Mouse (Mus musculus) lung, postnatal 4 days (tissue): ENCODE measurements at regions not wholly inside any gene's neighbourhood (a gene's known extent, or its start where the extent isn't known, plus 50 kb on each side); places are given as distances from the start of the nearest gene placed in this dataset.

ENCODE experiments used
- DNase-seq, 2 experiments: peaks; one replicate each; pipeline ENCODE4 v3.0.0; 2021

DNA sequence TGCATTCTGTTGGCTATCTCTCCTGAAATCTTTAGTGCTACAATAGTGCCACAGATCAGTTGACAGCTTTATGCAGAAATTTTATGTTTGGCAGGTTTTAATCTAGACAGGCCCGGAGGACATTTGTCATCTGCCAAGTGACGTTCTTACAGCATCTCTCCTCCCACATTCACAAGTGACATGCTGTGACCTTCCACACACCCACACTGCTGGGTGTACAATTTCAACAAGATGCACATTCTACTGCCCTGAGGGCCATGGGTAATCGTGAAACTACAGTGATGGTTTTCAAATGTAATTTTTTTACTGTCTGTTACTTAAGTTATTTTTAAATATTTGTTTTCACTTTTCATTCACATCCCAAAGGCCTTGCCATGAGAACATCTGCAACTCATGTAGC is 639.2 kb upstream of the Gm11114 start:
- no peak for DNase-seq

DNA sequence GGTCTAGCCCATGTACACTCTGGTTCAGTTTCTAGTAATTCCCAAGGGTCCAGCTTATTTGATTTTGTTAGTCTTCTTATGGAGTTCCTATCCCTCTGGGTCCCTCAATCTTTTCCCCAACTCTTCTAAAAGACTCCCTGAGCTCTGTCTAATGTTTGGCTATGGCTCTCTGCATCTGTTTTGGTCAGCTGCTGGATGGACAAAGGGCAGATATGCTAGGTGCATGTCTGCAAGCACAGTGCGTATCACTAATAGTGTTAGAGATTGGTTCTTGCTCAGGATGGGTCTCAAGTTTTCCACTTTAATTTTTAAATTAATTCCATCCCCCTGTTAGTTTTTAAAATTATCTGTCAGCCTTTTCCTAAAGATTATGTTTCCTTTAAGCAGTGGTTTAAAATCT is 634.2 kb upstream of the Gm11114 start:
- no peak for DNase-seq

DNA sequence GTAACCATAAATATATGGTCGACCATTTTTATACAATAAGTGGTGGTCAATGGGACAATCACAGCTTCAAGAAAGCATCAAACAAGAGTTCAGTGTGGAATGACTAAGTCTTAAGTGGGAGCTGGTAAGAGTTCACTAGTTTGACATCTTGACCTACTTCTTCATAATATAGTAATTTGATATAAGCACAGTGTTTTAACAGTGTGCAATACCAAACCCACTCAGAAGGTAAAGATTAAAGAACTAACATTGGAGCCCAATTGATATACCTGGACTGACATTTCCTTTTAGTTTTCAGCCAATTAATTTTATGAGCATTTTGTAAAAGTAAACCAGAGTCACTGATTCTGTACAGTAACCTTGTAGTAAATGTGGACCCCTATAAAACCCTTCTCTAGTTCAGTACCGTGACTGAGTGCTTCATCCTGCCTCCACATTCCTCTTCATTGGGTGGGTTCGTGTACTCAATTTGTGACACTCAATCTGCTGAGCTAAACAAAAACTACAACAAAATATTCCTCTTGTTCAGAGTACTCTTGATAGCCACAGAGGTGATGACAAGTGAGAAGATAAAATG is 593.9 kb upstream of the Gm11114 start:
- no peak for DNase-seq

DNA sequence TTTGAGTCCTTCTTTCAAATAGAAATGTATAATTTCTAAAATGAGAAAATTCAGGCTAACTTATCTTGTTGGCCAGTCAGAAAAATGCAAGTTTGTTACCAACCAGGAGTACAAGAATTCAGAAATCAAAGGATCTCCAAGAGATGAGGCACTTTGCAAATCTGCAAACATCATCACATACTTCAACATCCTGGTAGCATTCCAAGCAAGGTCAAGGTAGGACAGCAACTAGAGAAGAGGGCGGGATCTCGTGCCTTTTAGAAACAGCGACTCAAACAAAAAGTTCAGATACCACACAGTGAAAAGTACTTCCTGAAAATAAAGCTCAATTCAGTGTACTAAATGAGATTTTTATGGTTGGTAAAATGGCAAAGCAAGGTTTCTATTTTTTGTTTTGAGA is 593.2 kb upstream of the Gm11114 start:
- no peak for DNase-seq

DNA sequence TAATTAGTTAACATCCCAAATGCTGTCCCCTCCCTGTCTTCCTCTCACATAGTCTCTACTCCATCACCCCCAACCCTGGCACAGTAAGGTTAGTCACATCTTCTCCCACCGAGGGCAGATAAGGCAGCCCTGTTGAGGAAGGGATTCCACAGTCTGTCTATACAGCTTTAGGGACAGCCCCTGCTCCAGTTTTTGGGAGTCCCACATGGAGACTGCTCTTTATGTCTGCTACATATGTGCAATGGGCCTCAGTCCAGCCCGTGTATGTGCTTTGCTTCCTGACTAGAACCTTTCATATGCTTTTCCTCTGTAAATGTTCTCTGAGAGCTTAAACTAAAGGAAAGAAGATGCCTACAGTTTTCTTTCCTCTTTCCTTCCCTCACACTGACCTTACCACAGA is 592.1 kb upstream of the Gm11114 start:
- no peak for DNase-seq

DNA sequence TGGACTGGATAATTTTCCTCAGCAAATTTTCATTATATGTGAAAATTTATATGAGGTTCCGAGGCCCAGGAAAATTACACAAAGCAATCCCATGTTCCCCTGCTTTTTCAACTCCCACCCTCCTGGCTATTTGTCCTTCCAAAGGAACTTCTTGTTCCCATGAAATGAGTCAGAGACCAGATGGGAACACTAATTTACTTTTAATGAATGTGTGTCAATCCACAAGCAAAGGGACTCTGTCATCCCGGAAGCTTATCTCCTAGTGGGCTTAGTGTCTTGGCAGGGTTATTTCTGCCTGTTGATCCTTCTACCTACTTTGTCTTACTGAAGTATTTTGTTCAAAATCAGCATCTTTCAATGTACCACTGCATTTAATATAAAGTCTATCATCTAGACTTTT is 573.3 kb upstream of the Gm11114 start:
- no peak for DNase-seq

DNA sequence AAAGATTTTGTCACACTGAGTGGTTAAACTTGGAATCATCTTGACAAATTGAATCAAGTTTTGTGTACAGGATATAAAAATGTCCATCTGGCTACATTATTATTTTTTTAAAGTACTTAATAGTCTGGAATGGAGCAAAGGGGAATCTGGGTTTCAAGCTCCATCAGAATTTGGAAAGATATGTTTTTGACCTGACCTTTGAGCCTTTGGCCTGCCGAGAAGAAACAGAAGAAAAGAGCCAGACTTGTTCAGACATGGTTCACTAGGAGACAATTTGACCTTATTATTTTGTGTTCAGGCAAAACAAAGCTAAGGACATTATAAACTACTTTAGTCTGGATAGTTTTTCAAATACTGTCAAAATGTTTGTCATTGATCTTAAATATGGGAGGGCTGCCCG is 572.2 kb upstream of the Gm11114 start:
- no peak for DNase-seq

DNA sequence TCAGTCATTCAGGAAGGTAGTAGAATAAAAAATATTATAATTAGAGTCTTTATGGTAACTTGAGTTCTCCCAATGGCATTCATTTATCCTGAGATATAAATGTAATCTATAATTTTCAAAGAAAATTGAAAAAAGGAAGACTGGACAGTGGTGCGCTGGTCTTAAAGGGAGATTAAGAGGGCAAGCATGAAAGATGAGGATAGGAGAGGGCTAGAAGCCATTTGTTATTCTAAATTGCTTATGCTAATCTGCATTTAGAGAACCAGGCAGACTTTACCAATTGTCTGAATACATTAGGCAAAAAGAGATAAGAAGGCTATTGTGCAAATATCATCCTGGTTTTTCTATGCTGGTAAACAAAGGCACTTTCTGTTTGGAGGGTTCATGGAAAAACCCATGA is 558.2 kb upstream of the Gm11114 start:
- no peak for DNase-seq

DNA sequence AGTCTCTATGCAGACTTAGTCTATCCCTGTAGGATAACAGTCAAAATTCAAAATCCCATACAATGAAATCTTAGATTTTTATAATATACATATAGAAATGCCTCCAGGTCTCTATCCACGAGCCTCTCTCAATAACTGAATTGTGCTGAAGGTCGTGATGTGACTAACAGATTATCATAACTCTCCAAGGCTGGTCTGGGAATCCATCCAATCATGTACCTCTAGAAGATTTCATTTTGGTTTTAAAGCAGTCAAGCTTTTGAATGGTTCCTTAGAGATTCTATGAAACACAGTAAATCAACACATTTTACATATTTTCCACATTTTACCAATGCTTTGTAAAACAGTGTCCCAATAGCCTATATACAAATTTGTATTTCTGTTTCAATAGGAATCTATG is 557.7 kb upstream of the Gm11114 start:
- no peak for DNase-seq

DNA sequence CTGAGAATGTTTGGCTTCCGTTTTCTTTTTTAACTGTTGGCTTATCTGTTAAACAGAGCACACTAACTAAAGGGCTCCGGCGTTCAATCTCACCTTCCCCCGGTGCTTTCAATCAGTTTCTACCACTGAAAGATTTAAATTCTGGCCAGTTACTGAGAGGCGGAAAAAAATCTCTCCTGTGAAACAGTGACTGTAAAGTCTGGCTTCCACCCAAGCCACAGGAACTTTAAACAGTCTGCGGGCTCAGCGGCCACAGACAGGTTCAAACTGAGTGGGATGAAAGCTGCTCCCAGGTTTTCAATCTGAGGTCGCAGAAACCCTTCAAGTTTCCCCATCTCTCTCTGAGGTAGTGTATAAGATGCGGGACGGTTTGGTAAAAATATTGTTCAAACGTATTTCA is 538.2 kb upstream of the Gm11114 start:
- DNase-seq = no peak

DNA sequence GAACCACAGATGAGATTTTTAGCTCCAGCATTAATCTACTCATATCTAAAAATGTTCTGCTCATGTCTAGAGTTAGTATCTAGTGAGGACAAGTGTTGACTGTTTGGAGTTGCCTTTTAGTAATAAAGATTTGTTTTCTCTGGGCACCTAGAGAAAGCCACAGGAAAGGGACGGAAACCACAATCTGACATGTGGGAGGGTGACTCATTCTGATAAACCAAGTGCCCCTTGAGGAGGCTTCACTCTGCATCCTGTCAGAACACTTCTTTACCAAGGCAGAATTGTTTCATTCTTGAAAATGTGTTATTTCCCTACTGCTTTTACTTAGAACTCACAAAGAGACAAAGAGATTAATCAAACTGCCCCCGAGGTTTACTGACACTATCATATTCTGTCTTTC is 537.4 kb upstream of the Gm11114 start:
- DNase-seq = no peak

DNA sequence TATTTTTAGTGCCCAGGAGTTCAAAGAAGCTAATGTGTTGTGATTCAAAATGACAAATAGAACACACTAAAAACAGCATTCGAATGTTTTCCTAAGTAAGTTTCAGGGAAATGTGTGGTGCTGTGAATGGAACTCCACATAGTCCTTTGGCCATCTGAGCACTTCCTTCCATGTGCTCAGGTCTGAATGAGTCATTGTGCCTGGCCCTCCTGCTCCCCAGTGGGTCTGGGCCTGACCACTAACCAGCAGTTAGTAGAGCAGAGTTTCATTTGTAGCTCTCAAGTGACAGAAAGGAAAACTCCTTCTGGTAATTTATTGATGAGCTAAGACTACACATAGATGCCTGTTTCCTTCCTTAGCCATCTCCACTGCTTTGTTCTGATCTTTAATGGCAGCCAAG is 533.4 kb upstream of the Gm11114 start:
- DNase-seq = no peak

DNA sequence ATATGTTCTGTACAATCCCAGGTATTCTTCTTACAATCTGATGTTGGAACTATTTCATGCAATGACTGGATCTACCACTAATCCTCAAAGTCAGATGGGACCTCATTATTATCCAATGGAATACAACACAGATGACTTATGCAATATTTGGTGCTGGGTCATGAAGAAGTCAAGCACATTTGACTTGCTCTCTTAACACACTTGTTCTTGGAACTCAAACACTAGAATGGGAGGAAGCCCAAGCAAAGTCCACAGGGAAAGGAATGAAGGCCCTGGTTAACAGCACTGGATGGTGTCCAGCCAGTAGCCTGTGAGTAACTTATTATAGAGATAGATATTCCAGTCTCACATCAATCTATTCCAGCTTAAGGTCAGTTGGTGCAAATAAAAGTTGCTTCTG is 486.8 kb upstream of the Gm11114 start:
- DNase-seq = peak; percentile 22 to 26

DNA sequence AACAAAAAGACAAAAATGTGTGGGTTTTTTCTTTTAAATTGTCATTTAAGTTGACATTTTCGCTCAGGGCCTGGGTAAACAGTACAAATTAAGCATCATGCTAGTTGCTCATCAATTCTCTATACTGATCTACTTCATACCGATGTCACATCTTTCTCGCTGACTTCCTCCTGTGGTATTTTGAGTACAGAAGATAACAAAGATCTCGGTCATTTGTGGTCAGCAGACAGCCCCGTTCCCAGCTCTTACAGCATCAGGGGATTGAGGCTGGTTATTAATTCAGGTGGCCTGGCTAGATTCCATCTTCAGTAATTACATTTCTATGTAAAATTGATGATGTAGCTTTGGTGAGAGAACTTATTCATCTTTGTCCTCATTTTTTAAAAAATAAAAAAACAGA is 483.6 kb upstream of the Gm11114 start:
- DNase-seq = no peak

DNA sequence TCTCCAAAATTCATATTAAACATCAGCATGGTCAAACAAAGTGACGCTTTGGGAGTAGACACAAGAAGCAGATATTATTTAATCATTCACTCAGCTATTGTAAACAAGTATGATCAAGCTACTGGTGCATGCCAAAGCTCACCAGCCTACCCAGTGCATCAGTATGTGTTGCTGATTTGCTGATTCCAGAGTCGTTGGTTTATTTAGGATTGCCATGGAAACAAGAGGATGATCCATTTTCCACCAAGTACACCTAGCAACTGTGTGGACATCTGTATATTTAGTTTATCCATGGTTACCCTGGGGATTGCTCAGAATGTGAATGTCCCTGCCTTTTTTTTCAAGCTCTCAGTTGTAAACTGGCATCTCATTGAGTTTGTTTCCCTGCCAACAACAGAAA is 481.9 kb upstream of the Gm11114 start:
- no peak for DNase-seq

DNA sequence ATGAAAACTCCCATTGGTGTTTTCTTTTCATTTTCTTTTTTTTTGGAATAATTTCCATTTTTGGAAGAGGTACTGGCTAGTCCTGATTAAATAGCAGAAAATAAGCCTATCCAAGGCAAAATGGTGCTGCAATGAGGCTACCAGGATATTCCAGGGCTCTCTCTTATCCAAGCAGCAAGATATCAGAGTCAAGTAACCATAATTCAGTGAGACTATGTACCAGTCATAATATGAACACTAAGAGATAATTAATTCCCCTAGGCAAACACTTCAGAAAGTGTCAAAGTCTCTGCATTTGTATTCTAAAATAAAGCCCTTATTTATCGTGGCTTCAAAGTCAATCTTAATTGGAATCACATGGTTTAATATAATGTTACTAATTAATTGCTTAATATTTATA is 475.1 kb upstream of the Gm11114 start:
- no peak for DNase-seq

DNA sequence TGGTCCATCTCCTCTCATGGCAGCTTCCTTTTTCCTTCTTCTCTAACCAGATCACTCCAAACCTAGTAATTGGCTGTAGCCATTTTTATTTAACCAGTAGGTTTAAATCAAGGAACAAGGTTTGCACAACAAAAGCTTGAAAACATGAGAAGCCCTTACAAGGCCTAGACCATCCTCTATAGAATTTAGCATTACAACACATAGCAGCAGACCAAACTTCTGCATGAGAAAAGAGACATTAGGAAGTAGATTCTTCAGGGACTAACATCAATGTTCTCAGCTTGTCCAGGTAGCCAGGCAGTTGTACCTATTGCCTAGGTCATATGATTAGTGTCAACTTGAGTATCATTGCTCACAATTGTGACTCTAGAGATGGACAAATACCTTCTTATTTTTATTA is 468.6 kb upstream of the Gm11114 start:
- no peak for DNase-seq

DNA sequence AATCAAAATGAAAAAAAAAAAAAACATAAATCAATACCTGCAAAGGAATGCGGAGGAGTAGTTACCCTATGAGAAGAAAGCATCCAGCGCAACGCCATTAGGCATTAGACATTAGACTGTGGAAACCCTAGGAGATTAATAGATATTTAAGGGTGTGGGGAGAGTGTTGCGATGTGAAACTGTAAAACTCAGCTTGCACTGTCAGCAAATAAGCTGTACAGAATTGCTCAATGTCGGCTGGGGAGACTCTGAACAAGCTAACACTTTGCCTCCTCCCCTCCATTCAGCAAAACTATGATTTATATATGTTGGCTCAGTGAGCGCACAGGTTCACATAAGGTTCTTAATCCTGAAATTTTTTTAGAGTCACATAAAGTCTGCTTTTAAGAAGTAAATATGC is 451.0 kb upstream of the Gm11114 start:
- no peak for DNase-seq

DNA sequence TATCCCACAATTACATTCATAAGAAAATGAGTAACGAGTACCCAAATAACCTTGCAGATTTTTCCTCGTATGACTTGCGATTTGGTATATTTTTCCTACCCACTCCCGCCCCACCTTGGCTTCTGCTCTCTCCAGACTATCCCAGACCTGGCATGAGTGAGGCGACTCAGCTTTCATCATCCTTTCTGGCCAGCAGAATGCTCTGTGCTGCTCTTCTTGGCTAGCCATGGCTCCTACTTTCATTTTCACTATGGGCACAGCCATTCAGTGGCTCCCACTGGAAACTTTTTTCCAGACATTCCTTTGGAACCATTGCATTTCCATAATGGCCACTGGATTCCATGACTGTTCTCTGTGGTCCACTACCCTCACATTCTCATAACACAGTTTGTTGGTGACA is 449.1 kb upstream of the Gm11114 start:
- DNase-seq = no peak

DNA sequence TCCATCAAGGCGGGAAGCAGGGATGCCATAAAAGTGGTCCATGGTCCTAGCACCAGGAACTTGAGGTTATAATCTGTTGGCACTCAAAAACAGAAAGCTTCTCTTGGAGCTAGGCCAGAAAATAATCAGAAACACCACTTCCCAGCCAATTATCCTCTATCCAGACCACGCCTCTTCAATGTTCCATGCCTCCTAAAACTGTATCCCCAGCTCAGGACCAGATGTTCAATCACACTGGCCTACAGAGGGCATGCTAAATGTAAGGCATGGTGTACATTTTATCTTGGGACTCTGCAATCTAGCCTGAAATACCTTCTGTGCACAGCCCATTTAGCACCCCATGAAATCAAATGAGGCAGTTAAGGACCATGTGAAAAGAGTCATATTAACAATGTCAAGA is 418.4 kb upstream of the Gm11114 start:
- no peak for DNase-seq

DNA sequence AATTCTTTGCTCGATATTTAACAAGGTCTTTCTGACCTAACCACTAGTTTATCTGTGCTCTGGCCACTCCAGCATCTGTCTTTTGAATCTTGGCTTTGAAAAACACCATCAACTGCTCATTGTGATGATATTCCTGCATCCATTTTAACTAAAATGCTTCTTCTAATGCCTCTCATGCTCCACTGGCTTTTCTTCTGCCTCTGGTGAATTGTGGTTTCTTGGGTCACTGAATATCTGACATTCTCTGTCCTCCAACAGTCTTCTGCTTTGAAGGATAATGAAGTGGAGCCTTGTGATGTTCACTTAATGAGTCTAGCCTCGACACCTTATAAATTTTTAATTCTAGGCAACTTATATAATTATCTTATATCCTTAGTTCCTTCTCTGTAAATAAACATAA is 416.5 kb upstream of the Gm11114 start:
- DNase-seq = no peak

DNA sequence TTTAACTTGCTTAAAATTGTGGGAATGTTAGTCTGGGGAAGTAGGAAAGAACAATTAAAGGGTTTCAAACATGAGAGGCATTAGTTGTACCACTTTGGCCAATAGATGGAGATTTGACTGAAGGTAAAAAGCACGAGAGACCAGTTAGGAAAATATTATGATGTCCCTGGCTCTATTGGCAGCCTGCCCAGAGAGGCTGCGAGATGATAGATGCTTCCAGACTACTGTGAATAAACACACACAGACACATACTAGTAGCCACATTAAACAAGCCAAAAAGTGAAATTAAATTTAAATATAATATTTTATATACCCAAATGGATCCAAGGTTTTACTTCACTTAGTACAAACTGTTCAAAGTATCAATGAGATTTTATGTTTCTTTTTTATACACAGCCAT is 411.9 kb upstream of the Gm11114 start:
- peak in 1 of 2 experiments; percentile 20 for DNase-seq

DNA sequence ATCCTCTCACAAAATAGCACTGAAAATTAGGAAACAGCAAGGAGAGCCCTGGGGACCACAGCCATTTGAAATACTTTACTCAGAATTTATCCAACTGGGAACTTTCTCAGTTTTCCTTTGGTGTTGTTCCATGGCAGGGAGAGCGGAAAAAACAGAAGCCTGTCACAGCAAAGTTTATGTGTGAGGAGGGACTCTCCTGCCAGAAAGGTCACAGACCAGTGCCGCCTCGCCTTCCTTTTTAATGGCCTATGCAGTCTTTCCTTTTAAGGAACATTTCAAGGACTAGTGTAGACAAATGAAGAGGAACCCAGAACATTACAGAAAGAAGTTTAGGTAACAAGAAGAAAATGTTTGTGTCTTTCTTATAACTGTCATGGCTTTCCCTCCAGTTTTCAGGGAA is 406.3 kb upstream of the Gm11114 start:
- no peak for DNase-seq

DNA sequence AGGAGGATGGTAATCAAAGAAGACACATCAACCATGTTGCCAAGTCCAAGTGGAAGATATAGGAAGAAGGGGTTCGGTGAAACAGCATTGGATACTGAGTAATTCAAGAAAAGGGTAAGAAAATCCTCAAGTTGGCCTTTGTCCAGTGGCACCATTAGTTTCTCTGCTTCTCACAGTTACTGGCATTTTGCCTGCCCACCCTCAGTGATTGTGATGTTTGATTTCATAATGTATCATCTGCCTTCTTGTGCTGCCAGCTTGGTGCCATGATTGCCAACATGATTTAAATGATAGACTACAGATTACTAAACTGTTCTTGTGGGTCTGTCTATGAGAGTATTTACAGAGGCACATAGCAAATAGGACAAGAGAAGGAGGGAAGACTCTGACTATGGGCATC is 399.3 kb upstream of the Gm11114 start:
- DNase-seq = no peak

DNA sequence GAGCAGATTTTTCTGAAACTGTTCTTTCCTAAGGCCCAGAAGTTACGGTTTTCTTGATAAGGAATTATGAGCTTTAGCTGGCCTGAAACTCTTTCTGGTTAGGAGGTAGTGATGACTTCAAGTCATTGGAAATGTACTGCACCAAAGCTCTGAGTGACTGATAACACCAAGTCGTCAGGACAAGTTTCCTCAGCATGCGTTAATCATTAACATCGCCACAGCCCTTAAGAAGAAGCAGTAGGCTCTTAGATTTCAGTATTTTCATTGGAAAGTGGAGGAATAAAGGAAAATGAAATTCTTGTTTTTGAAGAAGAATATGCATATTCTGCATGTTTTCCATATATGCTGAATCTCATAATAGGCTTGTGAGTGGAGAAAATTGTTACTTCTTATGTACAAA is 390.3 kb upstream of the Gm11114 start:
- no peak for DNase-seq

DNA sequence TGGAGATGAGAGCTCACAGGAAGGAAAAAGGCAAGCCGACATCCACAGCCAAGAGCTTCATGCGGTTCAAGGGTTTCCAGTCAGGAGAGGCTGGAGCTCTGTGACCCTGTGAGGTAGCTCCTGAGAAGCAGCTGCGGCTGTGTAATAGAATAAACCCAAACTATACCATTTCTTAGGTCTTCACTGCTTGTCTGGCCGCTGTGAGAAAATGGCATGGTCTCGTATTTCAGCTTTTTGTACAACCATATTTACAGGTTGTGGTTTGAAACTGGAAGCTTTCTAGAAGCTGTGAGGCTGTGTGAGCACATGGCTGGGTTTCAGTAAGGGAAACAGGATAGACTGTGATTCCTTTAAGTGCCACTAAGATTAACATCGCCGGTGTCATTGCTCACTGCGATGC is 388.6 kb upstream of the Gm11114 start:
- no peak for DNase-seq
